Mouse (Mus musculus) MEL (cell line): ENCODE results near the gene Cops2.
A peak's percentile ranks its signal among the peaks of the same experiment; 100 is the strongest.

ENCODE experiments used
- CTCF ChIP-seq, 3 experiments: IDR thresholded peaks in 2 of 3; conservative IDR thresholded peaks in 1 of 3; 2 replicates each; pipeline ENCODE4 v1.5.1; 2011 to 2012; ENCODE audit warnings: low read length in 3 of 3, low read depth in 2 of 3, mild to moderate bottlenecking in 2 of 3, improper control_type of control experiment in 1 of 3, inconsistent platforms in 1 of 3, mixed read lengths in 1 of 3, moderate library complexity in 1 of 3; ENCODE audit not compliant: control insufficient read depth in 1 of 3, insufficient read depth in 1 of 3, poor library complexity in 1 of 3, severe bottlenecking in 1 of 3
- POLR2A ChIP-seq, 2 experiments: IDR thresholded peaks; 2 replicates each; pipeline ENCODE4 v1.6.1; 2011 to 2012; ENCODE audit warnings: low read length in 2 of 2, mild to moderate bottlenecking in 2 of 2, control low read depth in 1 of 2, improper control_type of control experiment in 1 of 2, low read depth in 1 of 2, moderate library complexity in 1 of 2; ENCODE audit not compliant: control insufficient read depth in 1 of 2, insufficient read depth in 1 of 2, poor library complexity in 1 of 2
- RAD21 ChIP-seq: IDR thresholded peaks from 2 replicates; pipeline ENCODE4 v1.6.1; 2011; ENCODE audit warnings: mild to moderate bottlenecking, low read depth, low read length, improper control_type of control experiment
- TAL1 ChIP-seq: IDR thresholded peaks from 2 replicates; pipeline ENCODE4 v1.6.1; 2012; ENCODE audit warnings: mild to moderate bottlenecking, inconsistent platforms, low read length, moderate library complexity, mixed read lengths

GRCm38 (mm10) chr2:125857707-125858106 is 1.2 kb downstream of the Cops2 start:
- TF ChIP-seq TAL1 (no peak), CTCF (IDR thresholded peaks at IDR 0.05 in 2 of 3, conservative IDR thresholded peaks at IDR 0.05 in 1 of 3; ENCODE audit: control insufficient read depth in 1 of 3, insufficient read depth in 1 of 3, low read depth in 2 of 3, low read length in 3 of 3, poor library complexity in 1 of 3, severe bottlenecking in 1 of 3) (peak in 1 of 3 experiments; percentile 21; a peak in 2 of 6 replicates), RAD21 (no peak; the same call in 1 of the 2 replicates), POLR2A (IDR thresholded peaks at IDR 0.05; ENCODE audit: control insufficient read depth in 1 of 2, insufficient read depth in 1 of 2, low read depth in 1 of 2, low read length in 2 of 2, poor library complexity in 1 of 2) (no peak)
